Comparison of ENCODE assay signal across 22 mouse cellular contexts in the genomic region with DNA sequence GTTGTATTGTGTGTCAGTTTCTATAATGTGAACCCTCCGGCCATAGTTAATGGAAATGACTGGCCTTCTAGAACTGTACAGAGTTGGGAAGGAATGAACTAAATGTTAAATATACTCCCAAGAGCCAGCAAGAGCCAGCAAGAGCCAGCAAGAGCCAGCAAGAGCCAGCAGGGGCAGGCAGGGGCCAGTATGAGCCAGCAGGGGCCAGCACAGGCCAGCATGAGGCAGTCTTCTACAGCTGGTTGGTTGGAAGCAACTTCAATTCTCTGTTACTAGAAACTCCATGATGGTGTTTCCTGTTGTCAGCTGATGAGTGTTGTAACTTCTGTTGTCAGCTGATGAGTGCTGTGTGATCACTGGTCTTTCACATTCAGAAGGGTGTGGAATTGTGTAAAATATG.
DNase-seq lines count a peak whose midpoint lies in the region; ATAC-seq and TF ChIP-seq lines count a peak whose summit lies in the region.
"Had no signal": no experiment of that assay in that cellular context is flagged by ENCODE, and none has a peak within 500 bp of the region (broad histone marks: within the 10 kb centered on the region; RNA-seq: fewer than 3 reads in every experiment).

No protein-coding gene starts in this region.

- no peaks in the 10 kb centered on the region for H3K9me3 ChIP-seq in forebrain, postnatal 0 days (ENCODE audit: low read length)
- H3K9me3 ChIP-seq in forebrain, embryonic 13.5 days (replicated peaks) = no peaks in the 10 kb centered on the region
- H3K9me3 ChIP-seq in intestine, postnatal 0 days (ENCODE audit: control insufficient read depth) = no peaks in the 10 kb centered on the region
- no peaks in the 10 kb centered on the region for H3K9me3 ChIP-seq in intestine, embryonic 16.5 days (ENCODE audit: control insufficient read depth, low read length)
- H3K9me3 ChIP-seq: embryonic facial prominence, embryonic 12.5 days; forebrain, embryonic 12.5 days; hindbrain, embryonic 10.5 days; intestine, embryonic 15.5 days; limb, embryonic 10.5 days; lung, embryonic 15.5 days; midbrain, embryonic 10.5 days had no signal

- intact Hi-C loops in left cerebral cortex, postnatal 4 days (cut with DNase I) = no loop called here
- intact Hi-C loops in left cerebral cortex, adult 2 months (cut with DNase I) = no loop called here

- H3K36me3 ChIP-seq in forebrain, postnatal 0 days (ENCODE audit: insufficient read depth) = no peaks in the 10 kb centered on the region
- H3K36me3 ChIP-seq in forebrain, embryonic 13.5 days (ENCODE audit: poor library complexity, severe bottlenecking) = no peaks in the 10 kb centered on the region
- H3K36me3 ChIP-seq in intestine, postnatal 0 days (ENCODE audit: control insufficient read depth, insufficient read depth) = no peaks in the 10 kb centered on the region
- H3K36me3 ChIP-seq in intestine, embryonic 16.5 days (ENCODE audit: control insufficient read depth, insufficient read depth, low read length) = no peaks in the 10 kb centered on the region
- H3K36me3 ChIP-seq: embryonic facial prominence, embryonic 12.5 days; forebrain, embryonic 12.5 days; hindbrain, embryonic 10.5 days; intestine, embryonic 15.5 days; limb, embryonic 10.5 days; lung, embryonic 15.5 days; midbrain, embryonic 10.5 days had no signal

- WGBS in forebrain, postnatal 0 days = 96% methylated on average over 1 of the region's 1 CpGs
- 94% methylated on average over 1 of the region's 1 CpGs for WGBS in forebrain, embryonic 13.5 days
- WGBS in intestine, postnatal 0 days = 89% methylated on average over 1 of the region's 1 CpGs
- WGBS in intestine, embryonic 16.5 days = 93% methylated on average over 1 of the region's 1 CpGs

- no peak for DNase-seq in forebrain, postnatal 0 days
- peak; percentile 10 for DNase-seq in left cerebral cortex, postnatal 4 days
- DNase-seq in left cerebral cortex, adult 2 months (ENCODE audit: extremely low spot score in 1 of 2, low spot score in 2 of 2) = no peak
- DNase-seq in brain, embryonic 14.5 days (ENCODE audit: low read depth) = no peak
- no peak for DNase-seq in thymus, postnatal 14 days
- DNase-seq: cerebellum, adult 11 months; cerebellum, adult 9-11 months; layer of hippocampus, adult 9-11 months; liver; thymus, postnatal 4 days had no signal

- no peak overlapping the region for H3K9ac ChIP-seq in forebrain, postnatal 0 days
- H3K9ac ChIP-seq in forebrain, embryonic 13.5 days = no peak overlapping the region
- H3K9ac ChIP-seq in intestine, postnatal 0 days (ENCODE audit: low read depth, low read length) = no peak overlapping the region
- no peak overlapping the region for H3K9ac ChIP-seq in intestine, embryonic 16.5 days (ENCODE audit: low read depth, low read length)
- H3K9ac ChIP-seq: embryonic facial prominence, embryonic 12.5 days; forebrain, embryonic 12.5 days; intestine, embryonic 15.5 days; lung, embryonic 15.5 days had no signal

- H3K4me1 ChIP-seq in forebrain, postnatal 0 days (ENCODE audit: insufficient read depth) = peaks cover 6% of the 10 kb centered on the region; the same call in 1 of the 2 replicates
- no peaks in the 10 kb centered on the region for H3K4me1 ChIP-seq in forebrain, embryonic 13.5 days
- H3K4me1 ChIP-seq in intestine, postnatal 0 days (replicated peaks; ENCODE audit: control insufficient read depth, insufficient read depth, low read length) = no peaks in the 10 kb centered on the region
- H3K4me1 ChIP-seq in intestine, embryonic 16.5 days (ENCODE audit: control insufficient read depth, insufficient read depth, low read length) = no peaks in the 10 kb centered on the region
- H3K4me1 ChIP-seq: hindbrain, embryonic 10.5 days; intestine, embryonic 15.5 days; lung, embryonic 15.5 days had no signal

- H3K4me3 ChIP-seq in forebrain, postnatal 0 days (ENCODE audit: low read depth, low read length) = no peak overlapping the region
- H3K4me3 ChIP-seq in forebrain, embryonic 13.5 days = no peak overlapping the region
- H3K4me3 ChIP-seq in intestine, postnatal 0 days (ENCODE audit: low read depth, low read length) = no peak overlapping the region
- no peak overlapping the region for H3K4me3 ChIP-seq in intestine, embryonic 16.5 days (ENCODE audit: low read length)
- H3K4me3 ChIP-seq in left cerebral cortex, adult 2 months = no peak overlapping the region
- H3K4me3 ChIP-seq: embryonic facial prominence, embryonic 12.5 days; forebrain, embryonic 12.5 days; hindbrain, embryonic 10.5 days; intestine, embryonic 15.5 days; limb, embryonic 10.5 days; lung, embryonic 15.5 days; midbrain, embryonic 10.5 days had no signal

- no peaks in the 10 kb centered on the region for H3K27me3 ChIP-seq in forebrain, postnatal 0 days (ENCODE audit: insufficient read depth, low read length)
- H3K27me3 ChIP-seq in forebrain, embryonic 13.5 days = no peaks in the 10 kb centered on the region
- H3K27me3 ChIP-seq in intestine, postnatal 0 days (replicated peaks; ENCODE audit: control insufficient read depth, insufficient read depth, low read length) = no peaks in the 10 kb centered on the region
- H3K27me3 ChIP-seq in intestine, embryonic 16.5 days (replicated peaks; ENCODE audit: control insufficient read depth, insufficient read depth, low read length) = no peaks in the 10 kb centered on the region
- H3K27me3 ChIP-seq: embryonic facial prominence, embryonic 12.5 days; forebrain, embryonic 12.5 days; intestine, embryonic 15.5 days; lung, embryonic 15.5 days had no signal

- TF ChIP-seq POLR2A in brain, embryonic 14.5 days (IDR thresholded peaks at IDR 0.05; ENCODE audit: borderline replicate concordance, extremely low read depth, insufficient read depth, insufficient read length, poor library complexity, severe bottlenecking) = no peak

- H3K4me2 ChIP-seq in forebrain, postnatal 0 days (ENCODE audit: low read depth) = no peak overlapping the region
- no peak overlapping the region for H3K4me2 ChIP-seq in forebrain, embryonic 13.5 days
- H3K4me2 ChIP-seq in intestine, postnatal 0 days (replicated peaks; ENCODE audit: low read depth) = no peak overlapping the region
- no peak overlapping the region for H3K4me2 ChIP-seq in intestine, embryonic 16.5 days (ENCODE audit: low read depth, low read length)
- H3K4me2 ChIP-seq: embryonic facial prominence, embryonic 12.5 days; forebrain, embryonic 12.5 days; intestine, embryonic 15.5 days; lung, embryonic 15.5 days had no signal

- no peak for ATAC-seq in forebrain, postnatal 0 days
- ATAC-seq in forebrain, embryonic 13.5 days = no peak
- no peak for ATAC-seq in intestine, postnatal 0 days
- ATAC-seq in intestine, embryonic 16.5 days = no peak
- ATAC-seq: hindbrain, embryonic 16.5 days; intestine, embryonic 15.5 days had no signal

- TF ChIP-seq CTCF in forebrain, postnatal 0 days (IDR thresholded peaks at IDR 0.05; ENCODE audit: low read depth) = peak; percentile 6; the same call in 1 of the 2 replicates
- TF ChIP-seq CTCF in intestine, postnatal 0 days (IDR thresholded peaks at IDR 0.05; ENCODE audit: low read depth) = peak; percentile 53
- TF ChIP-seq CTCF in left cerebral cortex, adult 2 months (IDR thresholded peaks at IDR 0.05) = no peak; the same call in 1 of the 2 replicates
- peak; percentile 5; the same call in 1 of the 2 replicates for TF ChIP-seq CTCF in brain, embryonic 14.5 days (IDR thresholded peaks at IDR 0.05; ENCODE audit: borderline replicate concordance, extremely low read depth, insufficient read depth, insufficient read length)

- H3K27ac ChIP-seq in forebrain, postnatal 0 days (ENCODE audit: low read depth, low read length) = no peak overlapping the region
- no peak overlapping the region for H3K27ac ChIP-seq in forebrain, embryonic 13.5 days
- H3K27ac ChIP-seq in intestine, postnatal 0 days (ENCODE audit: low read depth, low read length) = no peak overlapping the region
- no peak overlapping the region for H3K27ac ChIP-seq in intestine, embryonic 16.5 days (ENCODE audit: low read length)
- H3K27ac ChIP-seq in left cerebral cortex, adult 2 months = no peak overlapping the region
- H3K27ac ChIP-seq: embryonic facial prominence, embryonic 12.5 days; forebrain, embryonic 12.5 days; hindbrain, embryonic 10.5 days; intestine, embryonic 15.5 days; limb, embryonic 10.5 days; lung, embryonic 15.5 days; macrophage; midbrain, embryonic 10.5 days had no signal
